Mouse (Mus musculus) neural tube, embryonic 11.5 days (tissue): ENCODE measurements around the gene Scin. TPM values are rescaled to one million over a fixed set of nuclear protein-coding genes. Genes with fewer than 3 reads are reported as not detected.

ENCODE experiments used
- ATAC-seq: fragments of 200-750 bp; cut with Nextera tagmentation; 2 replicates; pipeline ENCODE4 v1.8.0; 2017; ENCODE audit warnings: moderate number of reproducible peaks, mild to moderate bottlenecking, moderate TSS enrichment, moderate library complexity; ENCODE audit not compliant: insufficient read depth, low FRiP score, low TSS enrichment
- DNase-seq: peaks from one replicate; pipeline ENCODE4 v3.0.0-alpha.2; 2015; ENCODE audit warnings: low spot score
- H3K27ac ChIP-seq: fragments of 300-500 bp; sonication (generic); 2 replicates; pipeline ENCODE4 v1.5.1; 2014; ENCODE audit warnings: low read depth, mild to moderate bottlenecking, low read length
- H3K27me3 ChIP-seq: fragments of 300-500 bp; sonication (generic); 2 replicates; pipeline ENCODE4 v1.6.1; 2014; ENCODE audit warnings: mild to moderate bottlenecking, low read length, mixed read lengths; ENCODE audit not compliant: control insufficient read depth, insufficient read depth
- H3K36me3 ChIP-seq: fragments of 300-500 bp; sonication (generic); 2 replicates; pipeline ENCODE4 v1.6.1; 2014; ENCODE audit warnings: mild to moderate bottlenecking, low read length, moderate library complexity, mixed read lengths; ENCODE audit not compliant: control insufficient read depth, insufficient read depth
- H3K4me1 ChIP-seq: fragments of 300-500 bp; sonication (generic); 2 replicates; pipeline ENCODE4 v1.6.1; 2014; ENCODE audit warnings: low read length, mixed read lengths; ENCODE audit not compliant: control insufficient read depth, insufficient read depth
- H3K4me2 ChIP-seq: fragments of 300-500 bp; sonication (generic); 2 replicates; pipeline ENCODE4 v1.6.1; 2014; ENCODE audit warnings: low read depth, mild to moderate bottlenecking, moderate library complexity
- H3K4me3 ChIP-seq: fragments of 300-500 bp; sonication (generic); 2 replicates; pipeline ENCODE4 v1.5.1; 2014; ENCODE audit warnings: low read depth, low read length
- H3K9ac ChIP-seq: fragments of 300-500 bp; sonication (generic); 2 replicates; pipeline ENCODE4 v1.6.1; 2014; ENCODE audit warnings: mild to moderate bottlenecking, low read length
- H3K9me3 ChIP-seq: fragments of 300-500 bp; sonication (generic); 2 replicates; pipeline ENCODE4 v1.6.1; 2016; ENCODE audit warnings: low read length; ENCODE audit not compliant: control insufficient read depth
- WGBS: fragments of 180-500 bp; shearing (Covaris S2); extraction: QIAGEN DNeasy Blood & Tissue Kit; methylation state at CpG from one replicate; pipeline ENCODE4 v1.1.7; 2014; 5-methylcytosine and 5-hydroxymethylcytosine counted together
- polyA plus RNA-seq: library from polyadenylated mRNA; unstranded; fragments of >200 nt; fragmentation: Nextera tagmentation; extraction: Ambion mirVana; gene quantifications from 2 replicates; pipeline ENCODE4 v1.2.1, GENCODE M21; 2014

Gene Scin
- polyA plus RNA-seq, 1 experiment from 2014 or later: 0.07 TPM

DNA sequence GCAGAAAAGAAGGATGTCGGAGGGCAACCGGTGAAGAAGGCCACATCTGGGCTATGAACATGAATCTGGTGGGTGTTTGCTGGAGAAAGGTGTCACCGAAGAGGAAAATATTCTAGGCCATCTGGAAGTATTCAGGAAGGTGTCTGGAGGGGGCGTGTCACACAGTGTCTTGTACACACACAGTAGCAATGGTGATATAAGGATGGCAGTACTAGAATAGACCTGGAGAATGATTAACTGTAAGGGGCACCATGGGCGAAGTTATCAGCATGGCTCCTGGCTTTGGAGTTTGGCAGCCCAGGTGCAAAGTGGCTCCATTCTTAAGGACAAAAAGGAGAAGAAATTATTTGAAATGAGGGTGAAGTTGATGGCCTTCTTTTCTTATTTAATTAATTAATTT lies 17.8 kb downstream of the Scin start:
- 76% methylated on average over 5 of the region's 5 CpGs for WGBS
- Histone ChIP-seq H3K27ac (no peak overlapping the region), H3K4me3 (no peak overlapping the region), H3K36me3 (no peaks in the 10 kb centered on the region), H3K4me1 (no peaks in the 10 kb centered on the region), H3K4me2 (no peak overlapping the region), H3K9me3 (no peaks in the 10 kb centered on the region), H3K9ac (no peak overlapping the region), H3K27me3 (no peaks in the 10 kb centered on the region)
- DNase-seq (no peak), ATAC-seq (no peak)

DNA sequence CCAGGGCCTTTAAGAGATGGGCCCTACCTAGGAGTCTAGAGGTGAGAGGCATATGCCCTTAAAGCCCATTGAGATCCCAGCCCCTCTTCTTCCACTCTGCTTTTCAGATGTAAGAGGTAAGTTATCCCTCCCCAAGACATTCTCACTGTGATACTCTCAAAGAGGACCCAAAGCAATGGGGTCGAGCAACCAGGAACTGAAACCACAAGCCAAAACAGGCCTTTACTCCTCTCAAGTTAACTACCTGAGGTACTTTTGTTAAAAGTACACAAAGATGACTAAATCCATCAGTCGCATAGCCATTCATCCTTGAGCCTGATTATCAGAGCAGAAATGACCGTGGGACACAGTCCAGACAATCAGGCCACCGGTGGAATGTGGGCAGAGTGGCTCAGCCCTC lies 19.1 kb downstream of the Scin start:
- Histone ChIP-seq H3K4me2 (no peak overlapping the region), H3K27me3 (no peaks in the 10 kb centered on the region)
- ATAC-seq: no peak

DNA sequence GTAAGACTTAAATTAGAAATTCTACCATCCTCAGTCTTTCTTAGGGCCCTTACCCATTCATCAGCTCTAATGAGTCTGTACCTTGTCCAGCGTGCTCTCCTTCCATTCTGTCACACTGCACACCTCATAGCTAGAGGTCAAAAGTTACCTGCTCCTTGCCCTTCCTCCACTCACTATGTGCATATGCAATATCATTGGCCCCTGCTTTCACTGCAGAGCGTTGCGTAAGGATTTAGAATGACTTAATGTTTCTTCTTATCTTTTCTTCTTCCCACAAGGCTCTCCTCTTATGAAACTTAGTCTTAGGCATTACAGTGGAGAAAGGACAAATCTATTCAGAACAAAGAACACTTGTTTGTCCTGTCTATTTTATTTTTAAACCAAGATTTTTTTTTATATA lies 20.0 kb downstream of the Scin start:
- no peak overlapping the region for H3K27ac ChIP-seq
- ATAC-seq: no peak
- DNase-seq: no peak
- no peaks in the 10 kb centered on the region for H3K4me1 ChIP-seq
- H3K4me3 ChIP-seq: no peak overlapping the region
- H3K9ac ChIP-seq: no peak overlapping the region
- no peaks in the 10 kb centered on the region for H3K27me3 ChIP-seq
- no peaks in the 10 kb centered on the region for H3K36me3 ChIP-seq
- WGBS: 90% methylated on average over 3 of the region's 3 CpGs
- H3K9me3 ChIP-seq: no peaks in the 10 kb centered on the region
- no peak overlapping the region for H3K4me2 ChIP-seq

More for the DNA sequence above, 19.1 kb downstream of the Scin start:
- WGBS: 93% methylated on average over 4 of the region's 4 CpGs
- no peak overlapping the region for H3K9ac ChIP-seq
- no peaks in the 10 kb centered on the region for H3K9me3 ChIP-seq
- DNase-seq: no peak
- H3K4me1 ChIP-seq: no peaks in the 10 kb centered on the region
- H3K27ac ChIP-seq: no peak overlapping the region
- H3K4me3 ChIP-seq: no peak overlapping the region
- no peaks in the 10 kb centered on the region for H3K36me3 ChIP-seq

DNA sequence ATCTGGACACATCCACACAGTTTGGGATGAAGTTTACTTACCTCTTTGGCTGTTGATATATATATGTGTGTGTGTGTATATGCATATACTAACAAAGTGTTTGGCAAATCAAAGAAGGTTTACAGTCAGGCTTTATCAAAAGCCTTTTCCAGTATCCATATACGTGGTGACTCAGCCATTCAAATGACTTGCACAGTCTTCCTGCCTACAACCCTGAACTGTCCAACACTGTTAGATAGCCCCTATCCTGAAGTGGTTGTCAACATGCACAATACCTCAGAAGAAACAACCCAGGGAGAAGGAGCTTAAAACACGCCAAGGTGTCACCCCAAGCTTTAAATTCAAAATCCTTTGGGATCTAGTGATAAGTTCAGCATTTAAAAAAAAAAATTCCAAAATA lies 20.4 kb downstream of the Scin start:
- Histone ChIP-seq H3K27me3 (no peaks in the 10 kb centered on the region), H3K9me3 (no peaks in the 10 kb centered on the region), H3K4me3 (no peak overlapping the region), H3K9ac (no peak overlapping the region), H3K4me2 (no peak overlapping the region), H3K36me3 (no peaks in the 10 kb centered on the region), H3K4me1 (no peaks in the 10 kb centered on the region), H3K27ac (no peak overlapping the region)
- no peak for ATAC-seq
- 91% methylated on average over 2 of the region's 2 CpGs for WGBS
- no peak for DNase-seq

DNA sequence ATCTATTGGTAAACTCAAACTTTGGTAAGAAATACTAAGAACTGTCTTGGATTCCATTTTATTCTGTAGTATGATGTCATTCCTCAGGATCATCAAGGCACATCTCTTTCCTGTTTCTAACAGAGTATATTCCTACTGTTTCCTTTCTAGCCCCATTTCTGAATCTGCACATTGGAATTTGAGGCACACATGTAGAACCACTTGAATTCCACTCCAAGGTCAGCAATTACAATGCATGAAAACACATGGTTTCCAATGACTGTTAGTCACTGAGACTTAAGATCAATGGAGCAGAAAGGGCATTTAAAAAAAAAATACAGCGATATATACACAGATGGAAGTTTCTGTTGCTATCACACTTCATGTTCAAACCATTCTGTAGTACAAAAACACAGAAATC lies 24.8 kb downstream of the Scin start:
- ATAC-seq (no peak), DNase-seq (no peak)
- Histone ChIP-seq H3K27ac (no peak overlapping the region), H3K9ac (no peak overlapping the region), H3K9me3 (no peaks in the 10 kb centered on the region), H3K27me3 (no peaks in the 10 kb centered on the region), H3K36me3 (no peaks in the 10 kb centered on the region), H3K4me2 (no peak overlapping the region), H3K4me3 (no peak overlapping the region), H3K4me1 (no peaks in the 10 kb centered on the region)
- 83% methylated on average over 1 of the region's 1 CpGs for WGBS

DNA sequence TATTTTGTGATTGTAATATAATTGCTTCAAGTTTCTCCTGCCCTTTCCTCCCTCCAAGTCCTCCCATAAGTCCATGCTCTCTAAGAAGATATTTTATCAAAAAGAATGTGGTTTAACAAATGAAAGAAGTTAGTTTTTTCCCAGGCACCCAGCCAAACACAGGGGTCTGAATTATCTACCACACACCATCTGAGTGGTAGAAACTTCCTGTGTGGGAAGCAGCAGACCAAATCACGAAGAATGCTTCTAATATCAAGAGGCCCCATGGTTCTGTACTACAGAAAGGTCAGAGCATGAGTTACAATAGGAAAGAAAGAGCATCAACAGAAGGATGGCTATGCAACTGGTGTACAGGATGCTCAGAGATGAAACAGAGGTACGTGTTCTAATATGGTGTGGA lies 25.9 kb downstream of the Scin start:
- no peak overlapping the region for H3K9ac ChIP-seq
- H3K27me3 ChIP-seq: no peaks in the 10 kb centered on the region
- H3K27ac ChIP-seq: no peak overlapping the region
- no peak overlapping the region for H3K4me2 ChIP-seq
- no peak for DNase-seq
- WGBS: 91% methylated on average over 2 of the region's 2 CpGs
- no peaks in the 10 kb centered on the region for H3K9me3 ChIP-seq
- H3K4me3 ChIP-seq: no peak overlapping the region
- no peaks in the 10 kb centered on the region for H3K36me3 ChIP-seq
- no peak for ATAC-seq
- no peaks in the 10 kb centered on the region for H3K4me1 ChIP-seq

DNA sequence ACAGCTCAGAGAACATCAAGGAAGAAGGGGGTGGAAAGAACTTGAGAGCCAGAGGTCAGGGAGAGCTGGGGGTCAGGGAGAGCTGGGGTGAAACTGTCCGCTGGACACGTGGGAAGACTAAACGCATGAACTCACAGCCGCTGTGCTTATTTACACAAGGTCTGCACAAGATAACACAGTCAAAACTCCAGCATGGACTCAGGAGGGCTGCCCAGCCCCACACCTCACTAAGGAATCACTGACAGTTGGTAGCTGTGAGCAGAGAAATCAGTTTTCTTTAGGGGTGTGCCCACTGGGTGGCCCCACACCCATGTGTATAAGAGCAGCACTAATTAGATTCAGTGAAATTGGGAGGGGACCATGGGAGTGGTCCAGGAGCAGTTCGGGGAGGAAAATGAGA lies 27.2 kb downstream of the Scin start:
- whole genome bisulfite sequencing: 79% methylated on average over 5 of the region's 5 CpGs
- H3K4me1 ChIP-seq: no peaks in the 10 kb centered on the region

DNA sequence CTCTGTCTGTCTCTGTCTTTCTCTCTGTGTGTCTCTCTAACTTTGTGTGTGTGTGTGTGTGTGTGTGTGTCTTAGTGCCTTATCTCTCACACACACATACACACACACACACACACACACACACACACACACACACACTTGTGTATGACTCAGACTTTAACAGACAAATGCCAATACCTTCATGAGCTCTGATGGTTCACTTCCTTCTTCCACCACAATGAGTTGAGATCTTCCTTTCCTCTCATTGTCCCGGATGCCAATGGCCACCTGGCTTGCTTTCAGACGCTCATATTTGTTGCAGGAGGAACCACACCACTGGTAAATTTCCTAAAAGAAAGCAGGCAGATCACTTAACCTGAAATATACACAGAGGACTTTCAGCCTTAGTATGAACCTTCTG lies 29.3 kb downstream of the Scin start:
- 90% methylated on average over 2 of the region's 2 CpGs for WGBS
- DNase-seq: no peak
- H3K27me3 ChIP-seq: no peaks in the 10 kb centered on the region
- H3K4me3 ChIP-seq: no peak overlapping the region
- H3K9ac ChIP-seq: no peak overlapping the region
- H3K36me3 ChIP-seq: no peaks in the 10 kb centered on the region
- H3K27ac ChIP-seq: no peak overlapping the region
- ATAC-seq: no peak
- H3K4me2 ChIP-seq: no peak overlapping the region
- no peaks in the 10 kb centered on the region for H3K9me3 ChIP-seq
- H3K4me1 ChIP-seq: no peaks in the 10 kb centered on the region

More for the DNA sequence above, 27.2 kb downstream of the Scin start:
- Histone ChIP-seq H3K27me3 (no peaks in the 10 kb centered on the region), H3K36me3 (no peaks in the 10 kb centered on the region), H3K9me3 (no peaks in the 10 kb centered on the region), H3K27ac (no peak overlapping the region), H3K4me3 (no peak overlapping the region), H3K9ac (no peak overlapping the region), H3K4me2 (no peak overlapping the region)
- DNase-seq: no peak
- ATAC-seq: no peak

DNA sequence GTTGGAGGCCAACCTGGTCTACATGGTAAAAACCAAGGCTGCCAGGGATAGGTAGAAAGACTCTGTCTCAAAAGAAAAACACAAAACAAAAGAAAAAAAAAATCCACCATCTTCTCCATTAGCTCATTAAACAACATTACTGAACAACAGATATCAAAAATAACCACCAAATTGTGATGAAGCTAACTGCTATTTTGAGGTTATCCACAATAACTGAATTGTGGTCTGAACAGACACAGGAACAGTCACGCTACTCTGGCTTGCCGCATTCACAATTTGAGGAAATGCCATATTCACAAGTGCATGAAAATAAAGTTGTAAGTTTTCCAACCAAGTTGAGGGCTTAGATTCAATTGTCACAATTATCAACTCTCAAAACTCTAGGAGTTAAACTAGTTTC lies 31.7 kb downstream of the Scin start:
- Histone ChIP-seq H3K9me3 (no peaks in the 10 kb centered on the region), H3K27me3 (no peaks in the 10 kb centered on the region), H3K36me3 (no peaks in the 10 kb centered on the region), H3K27ac (no peak overlapping the region), H3K4me3 (no peak overlapping the region), H3K9ac (no peak overlapping the region), H3K4me2 (no peak overlapping the region), H3K4me1 (no peaks in the 10 kb centered on the region)
- DNase-seq (no peak), ATAC-seq (no peak)
- 91% methylated on average over 2 of the region's 2 CpGs for WGBS
